In genomic region chrX:22277071-22277470, GRCm38 (mm10) we compare ENCODE assay signal across 23 mouse cellular contexts.
DNase-seq lines count a peak whose midpoint lies in the region; ATAC-seq and TF ChIP-seq lines count a peak whose summit lies in the region.
"Had no signal": no experiment of that assay in that cellular context is flagged by ENCODE, and none has a peak within 500 bp of the region (broad histone marks: within the 10 kb centered on the region; RNA-seq: fewer than 3 reads in every experiment).

No protein-coding gene starts in this region.

- 40% methylated on average over 3 of the region's 3 CpGs for WGBS in midbrain, embryonic 14.5 days
- WGBS in midbrain, embryonic 15.5 days = 43% methylated on average over 3 of the region's 3 CpGs

- no peaks in the 10 kb centered on the region for H3K4me1 ChIP-seq in midbrain, embryonic 14.5 days (ENCODE audit: control insufficient read depth, insufficient read depth, low read length)
- no peaks in the 10 kb centered on the region for H3K4me1 ChIP-seq in midbrain, embryonic 15.5 days
- H3K4me1 ChIP-seq: embryonic facial prominence, embryonic 13.5 days; embryonic facial prominence, embryonic 15.5 days; forebrain, embryonic 10.5 days; forebrain, embryonic 12.5 days had no signal

- no peak overlapping the region for H3K9ac ChIP-seq in midbrain, embryonic 14.5 days (replicated peaks; ENCODE audit: low read length)
- H3K9ac ChIP-seq in midbrain, embryonic 15.5 days = no peak overlapping the region
- H3K9ac ChIP-seq: embryonic facial prominence, embryonic 13.5 days; embryonic facial prominence, embryonic 15.5 days; forebrain, embryonic 12.5 days had no signal

- no peak overlapping the region for H3K27ac ChIP-seq in midbrain, embryonic 14.5 days (replicated peaks; ENCODE audit: low read depth, low read length)
- H3K27ac ChIP-seq in midbrain, embryonic 15.5 days = no peak overlapping the region
- H3K27ac ChIP-seq: embryonic facial prominence, embryonic 13.5 days; embryonic facial prominence, embryonic 15.5 days; forebrain, embryonic 10.5 days; forebrain, embryonic 12.5 days had no signal

- no peaks in the 10 kb centered on the region for H3K36me3 ChIP-seq in midbrain, embryonic 14.5 days (ENCODE audit: control insufficient read depth, insufficient read depth, low read length)
- no peaks in the 10 kb centered on the region for H3K36me3 ChIP-seq in midbrain, embryonic 15.5 days (replicated peaks)
- H3K36me3 ChIP-seq: embryonic facial prominence, embryonic 13.5 days; embryonic facial prominence, embryonic 15.5 days; forebrain, embryonic 10.5 days; forebrain, embryonic 12.5 days had no signal

- DNase-seq in midbrain, embryonic 14.5 days = peak; percentile 0
- peak; percentile 12 for DNase-seq in Muller cell, postnatal 12 days (ENCODE audit: inconsistent ontology term)
- peak; percentile 30 for DNase-seq in brain, embryonic 14.5 days (ENCODE audit: low read depth)
- peak; percentile 71 for DNase-seq in retina, postnatal 1 day
- DNase-seq in kidney, postnatal 10 days = no peak
- no peak for DNase-seq in heart, postnatal 25 days (ENCODE audit: low spot score)
- DNase-seq: adrenal gland, adult 2 months; adrenal gland, postnatal 10 days; adrenal gland, postnatal 25 days; cerebellum, adult 11-12 months; cerebellum, adult 2 months; cerebellum, adult 9-10 months; cerebellum, postnatal 25 days; embryo, embryonic 11 days had no signal

- ATAC-seq in midbrain, embryonic 14.5 days (ENCODE audit: low FRiP score, low TSS enrichment) = no peak
- ATAC-seq in midbrain, embryonic 15.5 days (replicated peaks) = no peak
- ATAC-seq: forebrain, embryonic 14.5 days; forebrain, embryonic 16.5 days; Patski had no signal

- intact Hi-C loops in heart, postnatal 25 days (cut with DNase I) = no loop called here

- TF ChIP-seq POLR2A in brain, embryonic 14.5 days (IDR thresholded peaks at IDR 0.05; ENCODE audit: borderline replicate concordance, extremely low read depth, insufficient read depth, insufficient read length, poor library complexity, severe bottlenecking) = no peak

- H3K9me3 ChIP-seq in midbrain, embryonic 14.5 days (ENCODE audit: control insufficient read depth, low read length) = no peaks in the 10 kb centered on the region
- H3K9me3 ChIP-seq in midbrain, embryonic 15.5 days = no peaks in the 10 kb centered on the region
- H3K9me3 ChIP-seq: embryonic facial prominence, embryonic 13.5 days; embryonic facial prominence, embryonic 15.5 days; forebrain, embryonic 10.5 days; forebrain, embryonic 12.5 days had no signal

- H3K4me3 ChIP-seq in midbrain, embryonic 14.5 days (replicated peaks; ENCODE audit: low read depth, low read length) = no peak overlapping the region
- no peak overlapping the region for H3K4me3 ChIP-seq in midbrain, embryonic 15.5 days
- H3K4me3 ChIP-seq: embryonic facial prominence, embryonic 13.5 days; embryonic facial prominence, embryonic 15.5 days; erythroblast, embryonic 14.5 days; forebrain, embryonic 10.5 days; forebrain, embryonic 12.5 days had no signal

- no peak overlapping the region for H3K4me2 ChIP-seq in midbrain, embryonic 14.5 days (ENCODE audit: low read length)
- H3K4me2 ChIP-seq in midbrain, embryonic 15.5 days = no peak overlapping the region
- H3K4me2 ChIP-seq: embryonic facial prominence, embryonic 13.5 days; embryonic facial prominence, embryonic 15.5 days; forebrain, embryonic 12.5 days had no signal

- no peak for TF ChIP-seq CTCF in brain, embryonic 14.5 days (IDR thresholded peaks at IDR 0.05; ENCODE audit: borderline replicate concordance, extremely low read depth, insufficient read depth, insufficient read length)

- H3K27me3 ChIP-seq in midbrain, embryonic 14.5 days (ENCODE audit: control insufficient read depth, insufficient read depth, low read length) = no peaks in the 10 kb centered on the region
- H3K27me3 ChIP-seq in midbrain, embryonic 15.5 days (replicated peaks) = no peaks in the 10 kb centered on the region
- H3K27me3 ChIP-seq: embryonic facial prominence, embryonic 13.5 days; embryonic facial prominence, embryonic 15.5 days; forebrain, embryonic 12.5 days had no signal

Comparison
In these comparisons a context has a peak if more than half of its experiments do, and no peak if none do; other contexts are left out.
1. DNase-seq: peak in midbrain, embryonic 14.5 days (single experiment), Muller cell, postnatal 12 days (single experiment), brain, embryonic 14.5 days (single experiment) and retina, postnatal 1 day (single experiment); none in kidney, postnatal 10 days (single experiment) and heart, postnatal 25 days (single experiment).